Mouse (Mus musculus) frontal cortex, adult 2 months (tissue): ENCODE measurements around the gene Gabpb2. TPM values are rescaled to one million over a fixed set of nuclear protein-coding genes. Genes with fewer than 3 reads are reported as not detected.

Experiments used
- polyA plus RNA-seq: library from polyadenylated mRNA; depleted of rRNA; stranded (reverse); fragments of >200 nt; gene quantifications from 2 replicates; pipeline ENCODE4 v1.2.3, GENCODE M21; 2012; rRNA removed

Gene Gabpb2
- polyA plus RNA-seq, 1 experiment = 17.9 TPM

Other genes starting within 250 kb of the Gabpb2 start
- 58.9 and 64.4 TPM in 2 replicates for gene Pi4kb, start 243.2 kb downstream of the Gabpb2 start, polyA plus RNA-seq
- 18.4 and 20.9 TPM in 2 replicates for gene Zfp687, start 202.5 kb downstream of the Gabpb2 start, polyA plus RNA-seq
- gene Psmd4, start 175.3 kb downstream of the Gabpb2 start, polyA plus RNA-seq = 219 and 229 TPM in 2 replicates
- 41.6 and 42.0 TPM in 2 replicates for gene Pip5k1a, start 111.0 kb downstream of the Gabpb2 start, polyA plus RNA-seq
- 58.0 and 60.9 TPM in 2 replicates for gene Vps72, start 106.9 kb downstream of the Gabpb2 start, polyA plus RNA-seq
- gene Tmod4, start 93.4 kb downstream of the Gabpb2 start, polyA plus RNA-seq = 0.98 and 2.4 TPM in 2 replicates
- gene Scnm1, start 83.9 kb downstream of the Gabpb2 start, polyA plus RNA-seq = 118 and 124 TPM in 2 replicates
- gene Lysmd1, start 83.8 kb downstream of the Gabpb2 start, polyA plus RNA-seq = 20.2 and 21.2 TPM in 2 replicates
- 4.0 and 5.9 TPM in 2 replicates for gene Tnfaip8l2, start 75.6 kb downstream of the Gabpb2 start, polyA plus RNA-seq
- gene Sema6c, start 57.5 kb downstream of the Gabpb2 start, polyA plus RNA-seq = 34.6 and 35.8 TPM in 2 replicates
- 62.5 and 63.5 TPM in 2 replicates for gene Cdc42se1, start 10.8 kb upstream of the Gabpb2 start, polyA plus RNA-seq
- 388 and 439 TPM in 2 replicates for gene Mllt11, start 14.3 kb upstream of the Gabpb2 start, polyA plus RNA-seq
- 0.29 and 0.30 TPM in 2 replicates for gene Gm128, start 23.7 kb upstream of the Gabpb2 start, polyA plus RNA-seq
- 0.40 and 0.48 TPM in 2 replicates for gene Bnipl, start 33.3 kb upstream of the Gabpb2 start, polyA plus RNA-seq
- 30.2 and 30.8 TPM in 2 replicates for gene Mindy1, start 63.4 kb upstream of the Gabpb2 start, polyA plus RNA-seq
- gene Prune1, start 64.2 kb upstream of the Gabpb2 start, polyA plus RNA-seq = 23.1 and 25.3 TPM in 2 replicates
- gene Anxa9, start 89.3 kb upstream of the Gabpb2 start, polyA plus RNA-seq = 2.5 and 2.6 TPM in 2 replicates
- gene Cers2, start 96.9 kb upstream of the Gabpb2 start, polyA plus RNA-seq = 93.9 and 99.4 TPM in 2 replicates
- 32.8 and 36.6 TPM in 2 replicates for gene Setdb1, start 139.3 kb upstream of the Gabpb2 start, polyA plus RNA-seq
- gene 4930558C23Rik, start 184.9 kb upstream of the Gabpb2 start, polyA plus RNA-seq = not detected in 2 replicates
- 44.7 and 48.2 TPM in 2 replicates for gene Arnt, start 216.5 kb upstream of the Gabpb2 start, polyA plus RNA-seq